Mouse (Mus musculus): ENCODE data around the gene Mboat1. TPM values are rescaled to one million over a fixed set of nuclear protein-coding genes. Genes with fewer than 3 reads are reported as not detected.

The Mboat1 gene
- polyA plus RNA-seq, 1 experiment, result 7.5 TPM

- no peaks in the 10 kb centered on the region; the same call in 1 of the 2 replicates for H3K4me1 ChIP-seq (ENCODE audit: control insufficient read depth, insufficient read depth, low read length)
- WGBS, result 51% methylated on average over 12 of the region's 12 CpGs
- peak; percentile 18 for DNase-seq
- TF ChIP-seq POLR2A (IDR thresholded peaks at IDR 0.05; ENCODE audit: borderline replicate concordance, extremely low read depth, low read depth, low read length), result no peak
- TF ChIP-seq CTCF (IDR thresholded peaks at IDR 0.05; ENCODE audit: insufficient read depth, low read length), result no peak
- no peak overlapping the region for H3K4me3 ChIP-seq (replicated peaks; ENCODE audit: extremely low read depth, low read depth, low read length)
These were observed 4.4 kb downstream of the Mboat1 start for GRCm38 (mm10) chr13:30140646-30141045.

GRCm38 (mm10) chr13:30141996-30142395 lies 5.7 kb downstream of the Mboat1 start:
- WGBS, result 96% methylated on average over 5 of the region's 5 CpGs
- H3K4me3 ChIP-seq (replicated peaks; ENCODE audit: extremely low read depth, low read depth, low read length), result no peak overlapping the region
- no peaks in the 10 kb centered on the region; the same call in 1 of the 2 replicates for H3K4me1 ChIP-seq (ENCODE audit: control insufficient read depth, insufficient read depth, low read length)
- DNase-seq, result no peak
- TF ChIP-seq CTCF (IDR thresholded peaks at IDR 0.05; ENCODE audit: insufficient read depth, low read length), result no peak
- no peak for TF ChIP-seq POLR2A (IDR thresholded peaks at IDR 0.05; ENCODE audit: borderline replicate concordance, extremely low read depth, low read depth, low read length)

- no peak overlapping the region for H3K4me3 ChIP-seq (replicated peaks; ENCODE audit: extremely low read depth, low read depth, low read length)
- WGBS, result 85% methylated on average over 6 of the region's 6 CpGs
These were observed 10.2 kb downstream of the Mboat1 start for GRCm38 (mm10) chr13:30146468-30146867.

GRCm38 (mm10) chr13:30154264-30154663 lies 18.0 kb downstream of the Mboat1 start:
- no peak for TF ChIP-seq POLR2A (IDR thresholded peaks at IDR 0.05; ENCODE audit: borderline replicate concordance, extremely low read depth, low read depth, low read length)
- no peak for TF ChIP-seq CTCF (IDR thresholded peaks at IDR 0.05; ENCODE audit: insufficient read depth, low read length)
- 65% methylated on average over 4 of the region's 4 CpGs for WGBS
- H3K4me3 ChIP-seq (replicated peaks; ENCODE audit: extremely low read depth, low read depth, low read length), result no peak overlapping the region
- peak; percentile 25 for DNase-seq
- H3K4me1 ChIP-seq (ENCODE audit: control insufficient read depth, insufficient read depth, low read length), result no peaks in the 10 kb centered on the region

More at GRCm38 (mm10) chr13:30146468-30146867, 10.2 kb downstream of the Mboat1 start:
- no peak for DNase-seq
- no peaks in the 10 kb centered on the region for H3K4me1 ChIP-seq (ENCODE audit: control insufficient read depth, insufficient read depth, low read length)
- TF ChIP-seq CTCF (IDR thresholded peaks at IDR 0.05; ENCODE audit: insufficient read depth, low read length), result no peak
- no peak for TF ChIP-seq POLR2A (IDR thresholded peaks at IDR 0.05; ENCODE audit: borderline replicate concordance, extremely low read depth, low read depth, low read length)

GRCm38 (mm10) chr13:30159626-30160025 lies 23.3 kb downstream of the Mboat1 start:
- no peaks in the 10 kb centered on the region for H3K4me1 ChIP-seq (ENCODE audit: control insufficient read depth, insufficient read depth, low read length)
- no peak overlapping the region for H3K4me3 ChIP-seq (replicated peaks; ENCODE audit: extremely low read depth, low read depth, low read length)
- 83% methylated on average over 4 of the region's 4 CpGs for WGBS
- TF ChIP-seq POLR2A (IDR thresholded peaks at IDR 0.05; ENCODE audit: borderline replicate concordance, extremely low read depth, low read depth, low read length), result no peak
- no peak for TF ChIP-seq CTCF (IDR thresholded peaks at IDR 0.05; ENCODE audit: insufficient read depth, low read length)
- DNase-seq, result no peak

GRCm38 (mm10) chr13:30163521-30163920 lies 27.2 kb downstream of the Mboat1 start:
- 96% methylated on average over 2 of the region's 2 CpGs for WGBS
- TF ChIP-seq CTCF (IDR thresholded peaks at IDR 0.05; ENCODE audit: insufficient read depth, low read length), result no peak
- DNase-seq, result no peak
- H3K4me1 ChIP-seq (ENCODE audit: control insufficient read depth, insufficient read depth, low read length), result peaks cover 3% of the 10 kb centered on the region
- no peak overlapping the region for H3K4me3 ChIP-seq (replicated peaks; ENCODE audit: extremely low read depth, low read depth, low read length)

GRCm38 (mm10) chr13:30166138-30167090 lies 30.1 kb downstream of the Mboat1 start:
- peaks cover 3% of the 10 kb centered on the region for H3K4me1 ChIP-seq (ENCODE audit: control insufficient read depth, insufficient read depth, low read length)
- H3K4me3 ChIP-seq (replicated peaks; ENCODE audit: extremely low read depth, low read depth, low read length), result peak overlapping the region; percentile 16
- 33% methylated on average over 14 of the region's 14 CpGs for WGBS
- TF ChIP-seq CTCF (IDR thresholded peaks at IDR 0.05; ENCODE audit: insufficient read depth, low read length) (no peak), POLR2A (IDR thresholded peaks at IDR 0.05; ENCODE audit: borderline replicate concordance, extremely low read depth, low read depth, low read length) (no peak)
- DNase-seq, result no peak

GRCm38 (mm10) chr13:30167499-30167898 lies 31.2 kb downstream of the Mboat1 start:
- DNase-seq, result no peak
- H3K4me3 ChIP-seq (replicated peaks; ENCODE audit: extremely low read depth, low read depth, low read length), result no peak overlapping the region
- peaks cover 3% of the 10 kb centered on the region for H3K4me1 ChIP-seq (ENCODE audit: control insufficient read depth, insufficient read depth, low read length)
- 82% methylated on average over 4 of the region's 4 CpGs for WGBS
- TF ChIP-seq POLR2A (IDR thresholded peaks at IDR 0.05; ENCODE audit: borderline replicate concordance, extremely low read depth, low read depth, low read length) (no peak), CTCF (IDR thresholded peaks at IDR 0.05; ENCODE audit: insufficient read depth, low read length) (no peak)

- Histone ChIP-seq H3K4me1 (ENCODE audit: control insufficient read depth, insufficient read depth, low read length) (peaks cover 3% of the 10 kb centered on the region), H3K4me3 (replicated peaks; ENCODE audit: extremely low read depth, low read depth, low read length) (no peak overlapping the region)
- 75% methylated on average over 4 of the region's 4 CpGs for WGBS
- TF ChIP-seq POLR2A (IDR thresholded peaks at IDR 0.05; ENCODE audit: borderline replicate concordance, extremely low read depth, low read depth, low read length) (no peak), CTCF (IDR thresholded peaks at IDR 0.05; ENCODE audit: insufficient read depth, low read length) (no peak)
- no peak for DNase-seq
These were observed 32.5 kb downstream of the Mboat1 start for GRCm38 (mm10) chr13:30168803-30169202.

- no peak overlapping the region for H3K4me3 ChIP-seq (replicated peaks; ENCODE audit: extremely low read depth, low read depth, low read length)
- WGBS, result 72% methylated on average over 6 of the region's 6 CpGs
- DNase-seq, result no peak
- TF ChIP-seq CTCF (IDR thresholded peaks at IDR 0.05; ENCODE audit: insufficient read depth, low read length) (no peak), POLR2A (IDR thresholded peaks at IDR 0.05; ENCODE audit: borderline replicate concordance, extremely low read depth, low read depth, low read length) (no peak)
- peaks cover 3% of the 10 kb centered on the region for H3K4me1 ChIP-seq (ENCODE audit: control insufficient read depth, insufficient read depth, low read length)
These were observed 33.8 kb downstream of the Mboat1 start for GRCm38 (mm10) chr13:30170061-30170460.
